Mouse (Mus musculus) limb, embryonic 13.5 days (tissue): Measurements from ENCODE around the gene Coro2b. TPM values are rescaled to one million over a fixed set of nuclear protein-coding genes. Genes with fewer than 3 reads are reported as not detected.

Experiments used
- ATAC-seq: fragments of 200-750 bp; cut with Nextera tagmentation; 2 replicates; pipeline ENCODE4 v1.8.0; 2017; ENCODE audit warnings: low read depth, moderate number of reproducible peaks, moderate TSS enrichment; ENCODE audit not compliant: low FRiP score
- H3K27ac ChIP-seq: fragments of 300-500 bp; sonication (generic); 2 replicates; pipeline ENCODE4 v1.5.1; 2015; ENCODE audit warnings: inconsistent platforms, mild to moderate bottlenecking, moderate library complexity
- H3K27me3 ChIP-seq: fragments of 300-500 bp; sonication (generic); 2 replicates; pipeline ENCODE4 v1.6.1; 2015; ENCODE audit warnings: mild to moderate bottlenecking, inconsistent platforms
- H3K36me3 ChIP-seq: fragments of 300-500 bp; sonication (generic); 2 replicates; pipeline ENCODE4 v1.6.1; 2015; ENCODE audit warnings: inconsistent platforms, mild to moderate bottlenecking, moderate library complexity
- H3K4me1 ChIP-seq: fragments of 300-500 bp; sonication (generic); 2 replicates; pipeline ENCODE4 v1.6.1; 2015; ENCODE audit warnings: inconsistent platforms
- H3K4me2 ChIP-seq: fragments of 300-500 bp; sonication (generic); replicated peaks from 2 replicates; pipeline ENCODE4 v1.6.1; 2015; ENCODE audit warnings: inconsistent platforms, mild to moderate bottlenecking, moderate library complexity
- H3K4me3 ChIP-seq: fragments of 300-500 bp; sonication (generic); 2 replicates; pipeline ENCODE4 v1.5.1; 2015; ENCODE audit warnings: moderate library complexity, mild to moderate bottlenecking, inconsistent platforms
- H3K9ac ChIP-seq: fragments of 300-500 bp; sonication (generic); 2 replicates; pipeline ENCODE4 v1.6.1; 2015; ENCODE audit warnings: mild to moderate bottlenecking, inconsistent platforms
- H3K9me3 ChIP-seq: fragments of 300-500 bp; sonication (generic); 2 replicates; pipeline ENCODE4 v1.6.1; 2016; ENCODE audit warnings: inconsistent platforms
- WGBS: fragments of 180-500 bp; shearing (Covaris S2); methylation state at CpG from one replicate; pipeline ENCODE4 v1.1.7; 2015; 5-methylcytosine and 5-hydroxymethylcytosine counted together
- polyA plus RNA-seq: library from polyadenylated mRNA; unstranded; fragments of >200 nt; fragmentation: Nextera tagmentation; extraction: Ambion mirVana; gene quantifications from 2 replicates; pipeline ENCODE4 v1.2.1, GENCODE M21; 2015

Coro2b gene
- polyA plus RNA-seq, 1 experiment from 2014 or later: 8.5 TPM

- 2% methylated on average over 29 of the region's 29 CpGs for WGBS
- H3K4me1 ChIP-seq: peaks cover 34% of the 10 kb centered on the region
- no peaks in the 10 kb centered on the region for H3K9me3 ChIP-seq
- H3K9ac ChIP-seq: peak overlapping the region; percentile 83
- H3K4me3 ChIP-seq: peak overlapping the region; percentile 74
- no peaks in the 10 kb centered on the region for H3K36me3 ChIP-seq
- H3K4me2 ChIP-seq: peak overlapping the region; percentile 95
- no peak overlapping the region for H3K27ac ChIP-seq
- no peak for ATAC-seq
- peaks cover 20% of the 10 kb centered on the region for H3K27me3 ChIP-seq
Measured at GRCm38 (mm10) chr9:62536119-62536654, 657 bp downstream of the Coro2b start.

- Histone ChIP-seq H3K4me1 (peaks cover 31% of the 10 kb centered on the region), H3K9me3 (no peaks in the 10 kb centered on the region), H3K4me3 (peak overlapping the region; percentile 74), H3K27ac (no peak overlapping the region), H3K27me3 (peaks cover 20% of the 10 kb centered on the region), H3K4me2 (peak overlapping the region; percentile 95), H3K9ac (no peak overlapping the region; the same call in 1 of the 2 replicates), H3K36me3 (no peaks in the 10 kb centered on the region)
- 79% methylated on average over 8 of the region's 8 CpGs for WGBS
- ATAC-seq: no peak
Measured at GRCm38 (mm10) chr9:62535566-62535965, 1.3 kb downstream of the Coro2b start.

GRCm38 (mm10) chr9:62534691-62535090, 2.2 kb downstream of the Coro2b start:
- no peaks in the 10 kb centered on the region for H3K36me3 ChIP-seq
- WGBS: 88% methylated on average over 7 of the region's 7 CpGs
- no peaks in the 10 kb centered on the region for H3K9me3 ChIP-seq
- H3K4me1 ChIP-seq: peaks cover 33% of the 10 kb centered on the region
- H3K4me2 ChIP-seq: 0 out of 2 replicates have a peak overlapping the region, but pooled peaks have one; percentile 14
- H3K27me3 ChIP-seq: peaks cover 20% of the 10 kb centered on the region
- no peak overlapping the region for H3K27ac ChIP-seq
- H3K9ac ChIP-seq: no peak overlapping the region
- H3K4me3 ChIP-seq: no peak overlapping the region
- ATAC-seq: no peak

- Histone ChIP-seq H3K4me1 (peaks cover 34% of the 10 kb centered on the region), H3K27ac (no peak overlapping the region), H3K4me2 (no peak overlapping the region), H3K9ac (no peak overlapping the region), H3K27me3 (peaks cover 20% of the 10 kb centered on the region), H3K36me3 (no peaks in the 10 kb centered on the region), H3K9me3 (no peaks in the 10 kb centered on the region), H3K4me3 (no peak overlapping the region)
- WGBS: 89% methylated on average over 2 of the region's 2 CpGs
- no peak for ATAC-seq
Measured at GRCm38 (mm10) chr9:62534158-62534557, 2.7 kb downstream of the Coro2b start.

- H3K4me1 ChIP-seq: peaks cover 34% of the 10 kb centered on the region
- H3K36me3 ChIP-seq: no peaks in the 10 kb centered on the region
- peaks cover 18% of the 10 kb centered on the region for H3K27me3 ChIP-seq
- no peak overlapping the region for H3K4me3 ChIP-seq
- no peaks in the 10 kb centered on the region for H3K9me3 ChIP-seq
- WGBS: 72% methylated on average over 11 of the region's 11 CpGs
- no peak overlapping the region for H3K27ac ChIP-seq
- H3K4me2 ChIP-seq: no peak overlapping the region
- ATAC-seq: no peak
- no peak overlapping the region for H3K9ac ChIP-seq
Measured at GRCm38 (mm10) chr9:62532876-62533275, 4.0 kb downstream of the Coro2b start.

- no peaks in the 10 kb centered on the region for H3K36me3 ChIP-seq
- no peak overlapping the region for H3K4me3 ChIP-seq
- peak overlapping the region; percentile 70; the same call in 1 of the 2 replicates for H3K27ac ChIP-seq
- 28% methylated on average over 12 of the region's 12 CpGs for whole genome bisulfite sequencing
- no peaks in the 10 kb centered on the region for H3K9me3 ChIP-seq
- ATAC-seq: peak; percentile 54; the same call in 1 of the 2 replicates
- H3K4me1 ChIP-seq: peaks cover 29% of the 10 kb centered on the region
- H3K27me3 ChIP-seq: peaks cover 11% of the 10 kb centered on the region
- no peak overlapping the region for H3K4me2 ChIP-seq
- peak overlapping the region; percentile 43; the same call in 1 of the 2 replicates for H3K9ac ChIP-seq
Measured at GRCm38 (mm10) chr9:62531459-62532275, 5.2 kb downstream of the Coro2b start.

- Histone ChIP-seq H3K9ac (no peak overlapping the region), H3K4me3 (no peak overlapping the region), H3K4me2 (no peak overlapping the region), H3K27me3 (peaks cover 8% of the 10 kb centered on the region), H3K36me3 (no peaks in the 10 kb centered on the region), H3K27ac (no peak overlapping the region), H3K9me3 (no peaks in the 10 kb centered on the region), H3K4me1 (peaks cover 44% of the 10 kb centered on the region)
- 84% methylated on average over 11 of the region's 11 CpGs for WGBS
- no peak for ATAC-seq
Measured at GRCm38 (mm10) chr9:62528527-62528926, 8.3 kb downstream of the Coro2b start.

GRCm38 (mm10) chr9:62526858-62527257, 10.0 kb downstream of the Coro2b start:
- H3K9ac ChIP-seq: no peak overlapping the region
- H3K4me2 ChIP-seq: no peak overlapping the region
- H3K27me3 ChIP-seq: peaks cover 23% of the 10 kb centered on the region
- ATAC-seq: no peak
- H3K4me1 ChIP-seq: peaks cover 47% of the 10 kb centered on the region
- no peak overlapping the region for H3K27ac ChIP-seq
- H3K36me3 ChIP-seq: no peaks in the 10 kb centered on the region
- 79% methylated on average over 8 of the region's 8 CpGs for WGBS
- H3K4me3 ChIP-seq: no peak overlapping the region
- H3K9me3 ChIP-seq: no peaks in the 10 kb centered on the region

GRCm38 (mm10) chr9:62526451-62526850, 10.4 kb downstream of the Coro2b start:
- WGBS: 23% methylated on average over 3 of the region's 3 CpGs
- ATAC-seq: no peak
- no peak overlapping the region for H3K27ac ChIP-seq
- H3K36me3 ChIP-seq: no peaks in the 10 kb centered on the region
- no peak overlapping the region for H3K4me2 ChIP-seq
- no peaks in the 10 kb centered on the region for H3K9me3 ChIP-seq
- H3K9ac ChIP-seq: no peak overlapping the region
- H3K27me3 ChIP-seq: peaks cover 23% of the 10 kb centered on the region
- H3K4me1 ChIP-seq: peaks cover 47% of the 10 kb centered on the region
- no peak overlapping the region for H3K4me3 ChIP-seq

GRCm38 (mm10) chr9:62524761-62525308, 12.0 kb downstream of the Coro2b start:
- Histone ChIP-seq H3K9me3 (no peaks in the 10 kb centered on the region), H3K4me1 (peaks cover 51% of the 10 kb centered on the region), H3K4me3 (no peak overlapping the region), H3K27me3 (peaks cover 23% of the 10 kb centered on the region), H3K9ac (no peak overlapping the region), H3K27ac (no peak overlapping the region), H3K4me2 (no peak overlapping the region), H3K36me3 (no peaks in the 10 kb centered on the region)
- no peak for ATAC-seq
- WGBS: 48% methylated on average over 4 of the region's 4 CpGs

GRCm38 (mm10) chr9:62522791-62523471, 13.9 kb downstream of the Coro2b start:
- H3K4me1 ChIP-seq: peaks cover 51% of the 10 kb centered on the region
- peaks cover 23% of the 10 kb centered on the region for H3K27me3 ChIP-seq
- no peak for ATAC-seq
- no peaks in the 10 kb centered on the region for H3K9me3 ChIP-seq
- 14% methylated on average over 15 of the region's 15 CpGs for WGBS
- no peak overlapping the region for H3K4me3 ChIP-seq
- H3K36me3 ChIP-seq: no peaks in the 10 kb centered on the region
- no peak overlapping the region; the same call in 1 of the 2 replicates for H3K27ac ChIP-seq
- 0 out of 2 replicates have a peak overlapping the region, but pooled peaks have one; percentile 7 for H3K4me2 ChIP-seq
- H3K9ac ChIP-seq: no peak overlapping the region

GRCm38 (mm10) chr9:62522211-62522610, 14.6 kb downstream of the Coro2b start:
- Histone ChIP-seq H3K4me2 (no peak overlapping the region), H3K36me3 (no peaks in the 10 kb centered on the region), H3K4me3 (no peak overlapping the region), H3K9ac (no peak overlapping the region), H3K27ac (no peak overlapping the region), H3K9me3 (no peaks in the 10 kb centered on the region), H3K4me1 (peaks cover 53% of the 10 kb centered on the region), H3K27me3 (peaks cover 23% of the 10 kb centered on the region)
- 64% methylated on average over 5 of the region's 5 CpGs for WGBS
- no peak for ATAC-seq
